Mouse (Mus musculus): ENCODE measurements around the gene Slc12a6. TPM values are rescaled to one million over a fixed set of nuclear protein-coding genes. Genes with fewer than 3 reads are reported as not detected.
A peak's percentile ranks its signal among the peaks of the same experiment; 100 is the strongest.
"Not testable (repeated sequence)": the region's sequence is repeated elsewhere in the genome, so short reads cannot be mapped to it uniquely, and the experiment has no call there.

The Slc12a6 gene
- polyA plus RNA-seq, 1 experiment from 2014 or later: 17.7 TPM

- WGBS: 74% methylated on average over 8 of the region's 8 CpGs
- H3K9me3 ChIP-seq (ENCODE audit: control insufficient read depth, low read length): no peaks in the 10 kb centered on the region
- no peaks in the 10 kb centered on the region for H3K27me3 ChIP-seq (replicated peaks; ENCODE audit: control insufficient read depth, insufficient read depth, low read length)
- no peak for DNase-seq (ENCODE audit: low spot score)
- peak overlapping the region; percentile 61 for H3K4me2 ChIP-seq (ENCODE audit: low read length)
- peak overlapping the region; percentile 84 for H3K4me3 ChIP-seq (ENCODE audit: low read depth, low read length)
- no peak for ATAC-seq (replicated peaks; ENCODE audit: low FRiP score, low TSS enrichment, low read depth)
- H3K9ac ChIP-seq (ENCODE audit: low read length): no peak overlapping the region
- H3K27ac ChIP-seq (ENCODE audit: low read depth): no peak overlapping the region
- peaks cover 15% of the 10 kb centered on the region for H3K4me1 ChIP-seq (replicated peaks; ENCODE audit: control insufficient read depth, insufficient read depth, low read length)
- H3K36me3 ChIP-seq (ENCODE audit: control insufficient read depth, insufficient read depth, low read length): no peaks in the 10 kb centered on the region
Measured at GRCm38 (mm10) chr2:112267547-112268269, 2.1 kb downstream of the Slc12a6 start.

DNA sequence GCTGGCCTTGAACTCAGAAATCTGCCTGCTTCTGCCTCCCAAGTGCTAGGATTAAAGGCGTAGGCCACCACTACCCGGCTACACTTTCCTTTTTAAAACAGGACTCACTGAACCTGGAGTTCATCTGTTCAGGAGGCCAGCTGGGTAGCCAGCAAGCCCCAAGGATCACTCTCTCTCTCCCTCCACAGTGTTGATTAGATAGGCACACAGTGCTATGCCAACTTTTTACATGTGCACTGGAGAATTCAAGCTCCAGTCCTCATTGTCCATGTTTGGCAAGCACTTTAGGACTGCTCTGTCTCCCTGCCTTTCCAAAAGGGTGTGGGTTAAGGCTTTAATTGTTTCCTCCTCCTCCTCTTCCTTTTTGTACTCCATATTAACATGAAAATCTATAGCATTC is 4.4 kb downstream of the Slc12a6 start:
- Histone ChIP-seq H3K9me3 (ENCODE audit: control insufficient read depth, low read length) (no peaks in the 10 kb centered on the region), H3K27me3 (replicated peaks; ENCODE audit: control insufficient read depth, insufficient read depth, low read length) (no peaks in the 10 kb centered on the region), H3K4me2 (ENCODE audit: low read length) (no peak overlapping the region), H3K4me3 (ENCODE audit: low read depth, low read length) (no peak overlapping the region), H3K4me1 (replicated peaks; ENCODE audit: control insufficient read depth, insufficient read depth, low read length) (peaks cover 8% of the 10 kb centered on the region), H3K36me3 (ENCODE audit: control insufficient read depth, insufficient read depth, low read length) (no peaks in the 10 kb centered on the region), H3K9ac (ENCODE audit: low read length) (no peak overlapping the region), H3K27ac (ENCODE audit: low read depth) (no peak overlapping the region)
- DNase-seq (ENCODE audit: low spot score): no peak
- no peak for ATAC-seq (replicated peaks; ENCODE audit: low FRiP score, low TSS enrichment, low read depth)
- WGBS: 93% methylated on average over 2 of the region's 2 CpGs

GRCm38 (mm10) chr2:112272909-112273308 is 7.3 kb downstream of the Slc12a6 start:
- Histone ChIP-seq H3K9ac (ENCODE audit: low read length) (no peak overlapping the region), H3K4me3 (ENCODE audit: low read depth, low read length) (no peak overlapping the region), H3K9me3 (ENCODE audit: control insufficient read depth, low read length) (no peaks in the 10 kb centered on the region), H3K36me3 (ENCODE audit: control insufficient read depth, insufficient read depth, low read length) (no peaks in the 10 kb centered on the region), H3K4me2 (ENCODE audit: low read length) (no peak overlapping the region), H3K27ac (ENCODE audit: low read depth) (no peak overlapping the region), H3K27me3 (replicated peaks; ENCODE audit: control insufficient read depth, insufficient read depth, low read length) (no peaks in the 10 kb centered on the region), H3K4me1 (replicated peaks; ENCODE audit: control insufficient read depth, insufficient read depth, low read length) (no peaks in the 10 kb centered on the region)
- ATAC-seq (replicated peaks; ENCODE audit: low FRiP score, low TSS enrichment, low read depth): no peak
- DNase-seq (ENCODE audit: low spot score): no peak
- WGBS: 89% methylated on average over 2 of the region's 2 CpGs

- no peak overlapping the region for H3K27ac ChIP-seq (ENCODE audit: low read depth)
- H3K27me3 ChIP-seq (replicated peaks; ENCODE audit: control insufficient read depth, insufficient read depth, low read length): no peaks in the 10 kb centered on the region
- H3K4me2 ChIP-seq (ENCODE audit: low read length): no peak overlapping the region
- WGBS: 92% methylated on average over 6 of the region's 6 CpGs
- H3K9ac ChIP-seq (ENCODE audit: low read length): no peak overlapping the region
- ATAC-seq (replicated peaks; ENCODE audit: low FRiP score, low TSS enrichment, low read depth): no peak
- H3K36me3 ChIP-seq (ENCODE audit: control insufficient read depth, insufficient read depth, low read length): no peaks in the 10 kb centered on the region
- no peak overlapping the region for H3K4me3 ChIP-seq (ENCODE audit: low read depth, low read length)
- H3K4me1 ChIP-seq (replicated peaks; ENCODE audit: control insufficient read depth, insufficient read depth, low read length): no peaks in the 10 kb centered on the region
- no peak for DNase-seq (ENCODE audit: low spot score)
- H3K9me3 ChIP-seq (ENCODE audit: control insufficient read depth, low read length): no peaks in the 10 kb centered on the region
Measured at GRCm38 (mm10) chr2:112273474-112273873, 7.8 kb downstream of the Slc12a6 start.

DNA sequence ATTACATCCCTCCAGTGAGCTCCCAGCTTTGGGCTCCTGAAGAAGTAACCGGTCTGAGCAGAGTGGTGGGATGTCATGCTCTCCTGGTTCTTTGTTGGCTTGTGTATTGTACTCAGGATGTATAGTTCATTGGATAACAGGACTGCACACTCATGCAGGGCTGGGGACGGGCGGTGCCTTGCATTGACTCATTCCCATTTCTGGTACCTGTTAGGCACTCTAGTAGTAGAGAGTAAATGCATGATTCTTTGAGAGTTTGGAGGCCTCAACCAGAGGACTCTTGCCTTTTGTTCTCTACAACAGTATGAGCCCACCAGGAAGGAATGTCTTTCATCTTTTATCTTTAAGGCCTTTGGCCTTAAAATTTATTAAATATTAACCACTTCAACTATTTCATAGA is 11.2 kb downstream of the Slc12a6 start:
- H3K4me2 ChIP-seq (ENCODE audit: low read length): no peak overlapping the region
- H3K9ac ChIP-seq (ENCODE audit: low read length): no peak overlapping the region
- 73% methylated on average over 3 of the region's 3 CpGs for WGBS
- H3K9me3 ChIP-seq (ENCODE audit: control insufficient read depth, low read length): no peaks in the 10 kb centered on the region
- ATAC-seq (replicated peaks; ENCODE audit: low FRiP score, low TSS enrichment, low read depth): peak; percentile 58; the same call in 1 of the 2 replicates
- no peak for DNase-seq (ENCODE audit: low spot score)
- H3K27ac ChIP-seq (ENCODE audit: low read depth): no peak overlapping the region
- H3K4me3 ChIP-seq (ENCODE audit: low read depth, low read length): no peak overlapping the region
- H3K36me3 ChIP-seq (ENCODE audit: control insufficient read depth, insufficient read depth, low read length): no peaks in the 10 kb centered on the region
- H3K27me3 ChIP-seq (replicated peaks; ENCODE audit: control insufficient read depth, insufficient read depth, low read length): no peaks in the 10 kb centered on the region
- no peaks in the 10 kb centered on the region for H3K4me1 ChIP-seq (replicated peaks; ENCODE audit: control insufficient read depth, insufficient read depth, low read length)

- DNase-seq (ENCODE audit: low spot score) (no peak), ATAC-seq (replicated peaks; ENCODE audit: low FRiP score, low TSS enrichment, low read depth) (no peak)
- Histone ChIP-seq H3K36me3 (ENCODE audit: control insufficient read depth, insufficient read depth, low read length) (no peaks in the 10 kb centered on the region), H3K4me1 (replicated peaks; ENCODE audit: control insufficient read depth, insufficient read depth, low read length) (peaks cover 3% of the 10 kb centered on the region; the same call in 1 of the 2 replicates), H3K4me3 (ENCODE audit: low read depth, low read length) (no peak overlapping the region), H3K4me2 (ENCODE audit: low read length) (no peak overlapping the region), H3K27ac (ENCODE audit: low read depth) (no peak overlapping the region), H3K9me3 (ENCODE audit: control insufficient read depth, low read length) (no peaks in the 10 kb centered on the region), H3K27me3 (replicated peaks; ENCODE audit: control insufficient read depth, insufficient read depth, low read length) (no peaks in the 10 kb centered on the region), H3K9ac (ENCODE audit: low read length) (no peak overlapping the region)
- 94% methylated on average over 1 of the region's 1 CpGs for WGBS
Measured at GRCm38 (mm10) chr2:112282846-112283245, 17.2 kb downstream of the Slc12a6 start.

- DNase-seq (ENCODE audit: low spot score) (peak; percentile 78), ATAC-seq (replicated peaks; ENCODE audit: low FRiP score, low TSS enrichment, low read depth) (peak; percentile 91)
- Histone ChIP-seq H3K4me1 (replicated peaks; ENCODE audit: control insufficient read depth, insufficient read depth, low read length) (peaks cover 3% of the 10 kb centered on the region; the same call in 1 of the 2 replicates), H3K4me2 (ENCODE audit: low read length) (peak overlapping the region; percentile 67), H3K27me3 (replicated peaks; ENCODE audit: control insufficient read depth, insufficient read depth, low read length) (no peaks in the 10 kb centered on the region), H3K4me3 (ENCODE audit: low read depth, low read length) (peak overlapping the region; percentile 47), H3K36me3 (ENCODE audit: control insufficient read depth, insufficient read depth, low read length) (no peaks in the 10 kb centered on the region), H3K9ac (ENCODE audit: low read length) (peak overlapping the region; percentile 48), H3K27ac (ENCODE audit: low read depth) (no peak overlapping the region), H3K9me3 (ENCODE audit: control insufficient read depth, low read length) (no peaks in the 10 kb centered on the region)
- under 1% methylated on average over 21 of the region's 21 CpGs for WGBS
Measured at GRCm38 (mm10) chr2:112284363-112285030, 18.9 kb downstream of the Slc12a6 start.

GRCm38 (mm10) chr2:112285031-112285390 is 19.4 kb downstream of the Slc12a6 start:
- DNase-seq (ENCODE audit: low spot score): no peak
- peak overlapping the region; percentile 67 for H3K4me2 ChIP-seq (ENCODE audit: low read length)
- WGBS: 53% methylated on average over 6 of the region's 6 CpGs
- no peak for ATAC-seq (replicated peaks; ENCODE audit: low FRiP score, low TSS enrichment, low read depth)
- no peaks in the 10 kb centered on the region for H3K36me3 ChIP-seq (ENCODE audit: control insufficient read depth, insufficient read depth, low read length)
- H3K9me3 ChIP-seq (ENCODE audit: control insufficient read depth, low read length): no peaks in the 10 kb centered on the region
- H3K4me3 ChIP-seq (ENCODE audit: low read depth, low read length): peak overlapping the region; percentile 47
- no peaks in the 10 kb centered on the region for H3K27me3 ChIP-seq (replicated peaks; ENCODE audit: control insufficient read depth, insufficient read depth, low read length)
- H3K9ac ChIP-seq (ENCODE audit: low read length): peak overlapping the region; percentile 48
- peaks cover 3% of the 10 kb centered on the region; the same call in 1 of the 2 replicates for H3K4me1 ChIP-seq (replicated peaks; ENCODE audit: control insufficient read depth, insufficient read depth, low read length)
- no peak overlapping the region for H3K27ac ChIP-seq (ENCODE audit: low read depth)

GRCm38 (mm10) chr2:112286062-112286461 is 20.4 kb downstream of the Slc12a6 start:
- not testable (repeated sequence) for H3K9me3 ChIP-seq (ENCODE audit: control insufficient read depth, low read length); H3K4me1 ChIP-seq (replicated peaks; ENCODE audit: control insufficient read depth, insufficient read depth, low read length); H3K36me3 ChIP-seq (ENCODE audit: control insufficient read depth, insufficient read depth, low read length); H3K27ac ChIP-seq (ENCODE audit: low read depth); H3K9ac ChIP-seq (ENCODE audit: low read length); ATAC-seq (replicated peaks; ENCODE audit: low FRiP score, low TSS enrichment, low read depth); H3K4me2 ChIP-seq (ENCODE audit: low read length); DNase-seq (ENCODE audit: low spot score); H3K4me3 ChIP-seq (ENCODE audit: low read depth, low read length); H3K27me3 ChIP-seq (replicated peaks; ENCODE audit: control insufficient read depth, insufficient read depth, low read length)
- 90% methylated on average over 1 of the region's 1 CpGs for WGBS

Measured in intestine, embryonic 14.5 days (tissue).